ENCODE assay signal across 8 mouse cellular contexts in genomic region chr7:132576116-132576650, GRCm38 (mm10). TPM values are rescaled to one million over a fixed set of nuclear protein-coding genes. Genes with fewer than 3 reads are reported as not detected.
A peak's percentile ranks its signal among the peaks of the same experiment; 100 is the strongest.
DNase-seq lines count a peak whose midpoint lies in the region; ATAC-seq and TF ChIP-seq lines count a peak whose summit lies in the region.

TSS of gene Oat (minus strand) at chr7:132576398.

- peak; percentile 43; the same call in 1 of the 2 replicates for TF ChIP-seq EP300 in heart, adult 2 months (IDR thresholded peaks at IDR 0.05; ENCODE audit: insufficient read depth, low read depth, low read length)

- intact Hi-C loops in heart, adult 2 months (cut with DNase I), result loop anchor here (2.0 kb wide), 2 partner anchors 35 to 63 kb away; partner anchors contain the start of gene Lhpp

- 0 out of 2 replicates have a peak, but pooled peaks cover 3% of the 10 kb centered on the region for H3K79me2 ChIP-seq in heart, adult 2 months (replicated peaks; ENCODE audit: control insufficient read depth, insufficient read depth, low read length)

- H3K4me2 ChIP-seq in embryonic facial prominence, embryonic 14.5 days (ENCODE audit: low read depth, low read length), result peak within 1 kb of the TSS; percentile 64
- peak within 1 kb of the TSS; percentile 70 for H3K4me2 ChIP-seq in limb, embryonic 13.5 days (replicated peaks)
- peak within 1 kb of the TSS; percentile 81 for H3K4me2 ChIP-seq in midbrain, embryonic 16.5 days (ENCODE audit: low read length)

- peak; percentile 96 for ATAC-seq in embryonic facial prominence, embryonic 14.5 days (ENCODE audit: low read depth)
- peak; percentile 97 for ATAC-seq in limb, embryonic 13.5 days (ENCODE audit: low FRiP score, low read depth)
- ATAC-seq in midbrain, embryonic 16.5 days, result peak; percentile 98

- WGBS in embryonic facial prominence, embryonic 14.5 days, result 1% methylated on average over 19 of the region's 49 CpGs
- WGBS in heart, adult 2 months, result under 1% methylated on average over 49 of the region's 49 CpGs
- under 1% methylated on average over 49 of the region's 49 CpGs for WGBS in limb, embryonic 13.5 days
- under 1% methylated on average over 49 of the region's 49 CpGs for WGBS in midbrain, embryonic 16.5 days

- H3K4me3 ChIP-seq in embryonic facial prominence, embryonic 14.5 days (ENCODE audit: low read depth, low read length), result peak within 1 kb of the TSS; percentile 65
- peak within 1 kb of the TSS; percentile 91 for H3K4me3 ChIP-seq in heart, adult 2 months
- peak within 1 kb of the TSS; percentile 71 for H3K4me3 ChIP-seq in limb, embryonic 13.5 days
- H3K4me3 ChIP-seq in midbrain, embryonic 16.5 days (ENCODE audit: low read depth, low read length), result peak within 1 kb of the TSS; percentile 78

- no peaks in the 10 kb centered on the region for H3K9me3 ChIP-seq in embryonic facial prominence, embryonic 14.5 days (ENCODE audit: control insufficient read depth, low read length)
- H3K9me3 ChIP-seq in limb, embryonic 13.5 days, result no peaks in the 10 kb centered on the region
- no peaks in the 10 kb centered on the region for H3K9me3 ChIP-seq in midbrain, embryonic 16.5 days (replicated peaks; ENCODE audit: control insufficient read depth, low read length, poor library complexity, severe bottlenecking)

- no peaks in the 10 kb centered on the region for H3K27me3 ChIP-seq in embryonic facial prominence, embryonic 14.5 days (replicated peaks; ENCODE audit: control insufficient read depth, insufficient read depth, low read length)
- no peaks in the 10 kb centered on the region for H3K27me3 ChIP-seq in heart, adult 2 months (ENCODE audit: control insufficient read depth, insufficient read depth, low read length)
- H3K27me3 ChIP-seq in limb, embryonic 13.5 days, result no peaks in the 10 kb centered on the region
- peaks cover 2% of the 10 kb centered on the region; the same call in 1 of the 2 replicates for H3K27me3 ChIP-seq in midbrain, embryonic 16.5 days (ENCODE audit: control insufficient read depth, insufficient read depth, low read depth, low read length)

- peak; percentile 96 for DNase-seq in 3T3-L1 (ENCODE audit: low read depth, low spot score)
- peak; percentile 78 to 88 for DNase-seq in adrenal gland, postnatal 4 days (ENCODE audit: low spot score in 2 of 2)
- DNase-seq in embryonic facial prominence, embryonic 14.5 days (ENCODE audit: low spot score), result peak; percentile 99
- DNase-seq in heart, adult 2 months, result peak; percentile 94 to 96
- DNase-seq in kidney, adult 8-10 months, result peak; percentile 94 to 95
- DNase-seq in spleen, postnatal 10 days (ENCODE audit: low spot score in 2 of 2), result peak; percentile 95

- no peaks in the 10 kb centered on the region for H3K36me3 ChIP-seq in embryonic facial prominence, embryonic 14.5 days (ENCODE audit: control insufficient read depth, insufficient read depth, low read length)
- H3K36me3 ChIP-seq in heart, adult 2 months (ENCODE audit: control insufficient read depth, insufficient read depth, low read length), result peaks cover 15% of the 10 kb centered on the region
- no peaks in the 10 kb centered on the region for H3K36me3 ChIP-seq in limb, embryonic 13.5 days
- H3K36me3 ChIP-seq in midbrain, embryonic 16.5 days (ENCODE audit: control insufficient read depth, insufficient read depth, low read length), result no peaks in the 10 kb centered on the region

- peaks cover 31% of the 10 kb centered on the region for H3K4me1 ChIP-seq in embryonic facial prominence, embryonic 14.5 days (ENCODE audit: control insufficient read depth, insufficient read depth, low read length)
- H3K4me1 ChIP-seq in heart, adult 2 months (ENCODE audit: control insufficient read depth, insufficient read depth, low read length), result peaks cover 9% of the 10 kb centered on the region
- H3K4me1 ChIP-seq in limb, embryonic 13.5 days, result peaks cover 43% of the 10 kb centered on the region
- peaks cover 6% of the 10 kb centered on the region; the same call in 1 of the 2 replicates for H3K4me1 ChIP-seq in midbrain, embryonic 16.5 days (ENCODE audit: control insufficient read depth, insufficient read depth, low read length)

- peak within 1 kb of the TSS; percentile 87 for H3K9ac ChIP-seq in embryonic facial prominence, embryonic 14.5 days (ENCODE audit: low read depth, low read length)
- peak within 1 kb of the TSS; percentile 91 for H3K9ac ChIP-seq in heart, adult 2 months (ENCODE audit: low read depth, low read length)
- peak within 1 kb of the TSS; percentile 81 for H3K9ac ChIP-seq in limb, embryonic 13.5 days
- H3K9ac ChIP-seq in midbrain, embryonic 16.5 days (ENCODE audit: low read depth, low read length), result peak within 1 kb of the TSS; percentile 74

- peak within 1 kb of the TSS; percentile 96 for H3K27ac ChIP-seq in embryonic facial prominence, embryonic 14.5 days (replicated peaks; ENCODE audit: low read depth, low read length)
- peak within 1 kb of the TSS; percentile 93 for H3K27ac ChIP-seq in heart, adult 2 months
- peak within 1 kb of the TSS; percentile 95 for H3K27ac ChIP-seq in limb, embryonic 13.5 days
- H3K27ac ChIP-seq in midbrain, embryonic 16.5 days (ENCODE audit: low read length), result peak within 1 kb of the TSS; percentile 86

- peak; percentile 37; the same call in 1 of the 2 replicates for TF ChIP-seq CTCF in heart, adult 2 months (IDR thresholded peaks at IDR 0.05)

- TF ChIP-seq POLR2A in heart, adult 2 months (IDR thresholded peaks at IDR 0.05; ENCODE audit: insufficient read depth, low read depth, low read length), result peak; percentile 98

RNA-seq across cellular contexts. Expression of gene Oat, which starts in this region (rescaled TPM):
- total RNA-seq in adrenal gland, postnatal 4 days (2021), result 10 to 100 TPM; 86.9 to 88.4 TPM
- 268 and 274 TPM in 2 replicates for polyA plus RNA-seq in embryonic facial prominence, embryonic 14.5 days (2014; fragmentation: Nextera tagmentation; extraction: Ambion mirVana)
- total RNA-seq in heart, adult 2 months (2021), result 100 to 1,000 TPM; 161 to 197 TPM
- 170 and 253 TPM in 2 replicates for polyA plus RNA-seq in heart, adult 2 months (2012; rRNA removed)
- 214 TPM in 2 replicates for polyA plus RNA-seq in limb, embryonic 13.5 days (2015; fragmentation: Nextera tagmentation; extraction: Ambion mirVana)
- polyA plus RNA-seq in midbrain, embryonic 16.5 days (2015; fragmentation: Nextera tagmentation; extraction: Ambion mirVana), result 87.8 and 106 TPM in 2 replicates

Comparison
In these comparisons a context has a peak if more than half of its experiments do, and no peak if none do; other contexts are left out.
1. Peak in every context shown above with its lines: DNase-seq, ATAC-seq, H3K4me3 ChIP-seq and H3K27ac ChIP-seq.